8 mouse cellular contexts compared by ENCODE assay signal in the genomic region with DNA sequence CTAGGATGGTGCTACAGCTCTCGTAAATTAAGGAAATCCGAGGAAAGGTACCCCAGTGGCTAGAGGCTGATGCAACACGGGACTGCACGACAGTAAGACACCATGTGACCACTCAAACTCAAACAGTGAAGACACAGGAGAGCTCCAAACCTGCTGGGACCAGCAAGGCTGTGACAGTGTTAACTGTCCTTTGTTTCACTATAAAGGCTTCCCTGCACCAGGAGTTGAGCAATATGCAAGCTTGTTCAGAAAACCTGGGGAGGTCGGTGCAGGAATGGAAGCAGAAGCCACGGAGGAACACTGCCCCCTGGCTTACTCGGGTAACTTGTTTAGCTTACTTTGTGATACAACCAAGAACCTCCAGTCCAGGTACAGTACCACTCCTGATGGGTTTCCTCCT. TPM values are rescaled to one million over a fixed set of nuclear protein-coding genes. Genes with fewer than 3 reads are reported as not detected.
A peak's percentile ranks its signal among the peaks of the same experiment; 100 is the strongest.
DNase-seq lines count a peak whose midpoint lies in the region; ATAC-seq and TF ChIP-seq lines count a peak whose summit lies in the region.

No protein-coding gene starts in this region.

- no peak for DNase-seq in heart, adult 2 months
- DNase-seq in heart, adult 9 months (ENCODE audit: low spot score in 2 of 2), result no peak
- peak; percentile 72 for DNase-seq in CD4-positive, CD25-positive, alpha-beta regulatory T cell, adult 2 months (ENCODE audit: low read depth, low spot score)
- peak; percentile 64 for DNase-seq in induced T-regulatory cell, adult 2 months (ENCODE audit: low read depth)
- no peak for DNase-seq in cerebellum, postnatal 10 days
- DNase-seq in embryo, embryonic 10 days (ENCODE audit: low spot score), result no peak

- no peak overlapping the region for H3K27ac ChIP-seq in heart, adult 2 months
- H3K27ac ChIP-seq in hindbrain, embryonic 13.5 days, result no peak overlapping the region

- TF ChIP-seq EP300 in heart, adult 2 months (IDR thresholded peaks at IDR 0.05; ENCODE audit: insufficient read depth, low read depth, low read length), result no peak

- H3K9ac ChIP-seq in heart, adult 2 months (ENCODE audit: low read depth, low read length), result no peak overlapping the region
- H3K9ac ChIP-seq in hindbrain, embryonic 13.5 days, result no peak overlapping the region

- 46% methylated on average over 7 of the region's 7 CpGs for WGBS in heart, adult 2 months
- 57% methylated on average over 7 of the region's 7 CpGs for WGBS in hindbrain, embryonic 13.5 days

- no peaks in the 10 kb centered on the region for H3K9me3 ChIP-seq in hindbrain, embryonic 13.5 days

- no peak overlapping the region for H3ac ChIP-seq in myocyte (ENCODE audit: control insufficient read depth, insufficient read length)

- peak; percentile 51 for TF ChIP-seq CTCF in heart, adult 2 months (IDR thresholded peaks at IDR 0.05)

- ATAC-seq in hindbrain, embryonic 13.5 days (ENCODE audit: low FRiP score), result no peak

- intact Hi-C loops in heart, adult 2 months (cut with DNase I), result loop anchor here (5.0 kb wide), 1 partner anchor 45 kb away; no protein-coding TSS in a partner anchor

- H3K4me1 ChIP-seq in heart, adult 2 months (ENCODE audit: control insufficient read depth, insufficient read depth, low read length), result peaks cover 1% of the 10 kb centered on the region; the same call in 1 of the 2 replicates
- peaks cover 24% of the 10 kb centered on the region for H3K4me1 ChIP-seq in hindbrain, embryonic 13.5 days (replicated peaks)

- H3K36me3 ChIP-seq in heart, adult 2 months (ENCODE audit: control insufficient read depth, insufficient read depth, low read length), result no peaks in the 10 kb centered on the region
- no peaks in the 10 kb centered on the region for H3K36me3 ChIP-seq in myocyte (ENCODE audit: control insufficient read depth, insufficient read depth)
- H3K36me3 ChIP-seq in hindbrain, embryonic 13.5 days, result no peaks in the 10 kb centered on the region

- no peaks in the 10 kb centered on the region for H3K79me2 ChIP-seq in heart, adult 2 months (replicated peaks; ENCODE audit: control insufficient read depth, insufficient read depth, low read length)
- no peaks in the 10 kb centered on the region for H3K79me2 ChIP-seq in myocyte (ENCODE audit: control insufficient read depth, insufficient read depth)

- no peak for TF ChIP-seq POLR2A in heart, adult 2 months (IDR thresholded peaks at IDR 0.05; ENCODE audit: insufficient read depth, low read depth, low read length)
- peak; percentile 66 for TF ChIP-seq POLR2A in myocyte (IDR thresholded peaks at IDR 0.05; ENCODE audit: insufficient read length, low read depth)

- H3K4me3 ChIP-seq in heart, adult 2 months, result no peak overlapping the region
- H3K4me3 ChIP-seq in myocyte, result peak overlapping the region; percentile 6
- H3K4me3 ChIP-seq in hindbrain, embryonic 13.5 days, result no peak overlapping the region

- no peaks in the 10 kb centered on the region for H3K27me3 ChIP-seq in heart, adult 2 months (ENCODE audit: control insufficient read depth, insufficient read depth, low read length)
- H3K27me3 ChIP-seq in myocyte (ENCODE audit: control insufficient read depth, insufficient read depth, insufficient read length), result no peaks in the 10 kb centered on the region
- H3K27me3 ChIP-seq in hindbrain, embryonic 13.5 days, result no peaks in the 10 kb centered on the region

- peak overlapping the region; percentile 67 for H3K4me2 ChIP-seq in myocyte (ENCODE audit: low read depth)
- H3K4me2 ChIP-seq in hindbrain, embryonic 13.5 days, result no peak overlapping the region

TF ChIP-seq in myocyte, 11 proteins besides CTCF, POLR2A, EP300 and RAD21:
- no peak for TF ChIP-seq TCF3 (IDR thresholded peaks at IDR 0.05; ENCODE audit: insufficient read length, low read depth)
- peak; percentile 70 for TF ChIP-seq USF1 (IDR thresholded peaks at IDR 0.05; ENCODE audit: low read depth)
- TF ChIP-seq POLR2AphosphoS2 (IDR thresholded peaks at IDR 0.05; ENCODE audit: insufficient read length, low read depth), result peak; percentile 12
- TF ChIP-seq CEBPB (IDR thresholded peaks at IDR 0.05; ENCODE audit: insufficient read depth, poor library complexity, severe bottlenecking), result peak; percentile 92
- TF ChIP-seq MAX (IDR thresholded peaks at IDR 0.05; ENCODE audit: low read depth), result peak; percentile 33

RNA-seq across cellular contexts. Expression of a gene that starts 40.4 kb away (rescaled TPM):
- 10 to 100 TPM; 76.8 to 90.7 TPM for total RNA-seq in heart, adult 2 months (2021)
- polyA plus RNA-seq in heart, adult 2 months (2012; rRNA removed), result 7.5 and 12.7 TPM in 2 replicates
- polyA plus RNA-seq in myocyte (2012; fragmentation: generic; extraction: Trizol), result 156 TPM
- 618 and 623 TPM in 2 replicates for polyA plus RNA-seq in hindbrain, embryonic 13.5 days (2015; fragmentation: Nextera tagmentation; extraction: Ambion mirVana)

Comparison
In these comparisons a context has a peak if more than half of its experiments do, and no peak if none do; other contexts are left out.
1. DNase-seq: peak in CD4-positive, CD25-positive, alpha-beta regulatory T cell, adult 2 months (single experiment) and induced T-regulatory cell, adult 2 months (single experiment); none in heart, adult 2 months (0 of 2), heart, adult 9 months (0 of 2), cerebellum, postnatal 10 days (0 of 2) and embryo, embryonic 10 days (single experiment).
2. RNA of a gene that starts 40.4 kb away (polyA plus RNA-seq): 618 to 623 TPM in hindbrain, embryonic 13.5 days and 156 TPM in myocyte (single experiment); 7.5 to 12.7 TPM in heart, adult 2 months; every median in the first group is over 10 times any median in the second.